Mouse (Mus musculus): ENCODE results near the gene Tuft1. TPM values are rescaled to one million over a fixed set of nuclear protein-coding genes. Genes with fewer than 3 reads are reported as not detected.
"Not testable (repeated sequence)": the region's sequence is repeated elsewhere in the genome, so short reads cannot be mapped to it uniquely, and the experiment has no call there.

Gene Tuft1
- polyA plus RNA-seq, 1 experiment: 3.2 TPM

DNA sequence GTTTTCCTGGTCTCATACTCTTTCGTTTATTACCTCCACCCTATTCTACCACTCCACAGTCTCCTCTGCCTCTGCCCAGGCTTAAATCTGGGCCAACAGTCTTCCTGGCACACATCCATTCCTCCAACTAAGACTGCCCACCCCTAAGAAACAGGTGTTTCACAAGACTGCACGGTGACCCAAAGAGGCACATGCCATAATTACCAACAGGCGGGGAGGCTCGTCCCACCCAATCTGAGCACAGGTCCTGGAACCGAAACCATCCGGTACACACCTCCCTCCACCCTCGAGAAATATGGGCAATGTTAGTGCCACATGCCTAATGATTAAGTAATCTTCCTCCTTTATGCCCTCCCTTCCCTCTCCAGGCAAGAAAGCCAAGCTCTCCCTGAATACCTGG, 8.3 kb downstream of the Tuft1 start:
- TF ChIP-seq CTCF (IDR thresholded peaks at IDR 0.05; ENCODE audit: borderline replicate concordance, insufficient read depth, low read length): no peak
- no peak for TF ChIP-seq POLR2A (IDR thresholded peaks at IDR 0.05; ENCODE audit: low read depth, low read length)

DNA sequence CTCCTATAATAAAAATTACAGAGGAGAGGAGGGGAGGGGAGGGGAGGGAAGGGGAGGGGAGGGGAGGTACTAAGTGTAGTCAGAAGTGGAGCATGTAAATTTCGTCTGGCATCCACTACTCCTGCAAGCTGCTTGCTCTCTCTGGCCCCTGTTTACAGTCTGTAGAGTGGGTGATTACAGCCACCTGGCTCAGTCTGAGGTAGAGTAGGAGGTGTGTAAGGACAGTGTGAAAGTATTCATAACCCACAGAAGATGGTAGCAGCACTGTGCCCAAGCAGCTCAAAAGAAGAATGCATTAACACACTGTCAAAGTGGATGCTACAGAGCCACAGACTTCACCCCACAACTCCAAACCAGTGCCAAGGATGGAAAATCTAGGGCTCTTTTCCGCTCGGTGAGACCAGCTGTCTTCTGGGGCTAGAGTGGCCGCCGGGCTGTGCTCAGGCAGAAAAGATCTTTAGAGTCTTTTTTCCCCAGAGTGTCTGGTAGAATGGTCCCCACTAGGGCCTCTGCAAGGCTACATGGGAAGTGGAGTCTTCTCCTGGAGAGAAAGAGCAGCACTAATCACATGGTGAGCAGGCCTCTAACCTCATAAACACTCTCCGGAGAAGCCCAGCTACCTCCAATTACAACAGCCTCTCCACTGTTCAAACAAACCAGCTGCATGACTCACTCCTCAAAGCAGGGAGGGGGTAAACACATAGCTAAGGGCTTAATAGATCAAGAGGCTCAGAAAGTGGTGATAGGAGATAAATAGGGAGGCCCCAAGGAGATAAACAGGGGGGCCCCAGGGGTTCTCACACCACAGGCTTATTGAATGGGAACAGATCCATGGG, 9.7 kb downstream of the Tuft1 start:
- H3K4me3 ChIP-seq (ENCODE audit: insufficient read depth, low read length): no peak overlapping the region
- peaks cover 12% of the 10 kb centered on the region for H3K4me1 ChIP-seq (ENCODE audit: control insufficient read depth, insufficient read depth, low read length)
- H3K27ac ChIP-seq (ENCODE audit: insufficient read depth, low read length): peak overlapping the region; percentile 5
- TF ChIP-seq POLR2A (IDR thresholded peaks at IDR 0.05; ENCODE audit: low read depth, low read length): no peak
- TF ChIP-seq CTCF (IDR thresholded peaks at IDR 0.05; ENCODE audit: borderline replicate concordance, insufficient read depth, low read length): no peak

More for the DNA sequence above, 8.3 kb downstream of the Tuft1 start:
- Histone ChIP-seq H3K27ac (ENCODE audit: insufficient read depth, low read length) (no peak overlapping the region), H3K4me3 (ENCODE audit: insufficient read depth, low read length) (no peak overlapping the region), H3K4me1 (ENCODE audit: control insufficient read depth, insufficient read depth, low read length) (peaks cover 12% of the 10 kb centered on the region)

DNA sequence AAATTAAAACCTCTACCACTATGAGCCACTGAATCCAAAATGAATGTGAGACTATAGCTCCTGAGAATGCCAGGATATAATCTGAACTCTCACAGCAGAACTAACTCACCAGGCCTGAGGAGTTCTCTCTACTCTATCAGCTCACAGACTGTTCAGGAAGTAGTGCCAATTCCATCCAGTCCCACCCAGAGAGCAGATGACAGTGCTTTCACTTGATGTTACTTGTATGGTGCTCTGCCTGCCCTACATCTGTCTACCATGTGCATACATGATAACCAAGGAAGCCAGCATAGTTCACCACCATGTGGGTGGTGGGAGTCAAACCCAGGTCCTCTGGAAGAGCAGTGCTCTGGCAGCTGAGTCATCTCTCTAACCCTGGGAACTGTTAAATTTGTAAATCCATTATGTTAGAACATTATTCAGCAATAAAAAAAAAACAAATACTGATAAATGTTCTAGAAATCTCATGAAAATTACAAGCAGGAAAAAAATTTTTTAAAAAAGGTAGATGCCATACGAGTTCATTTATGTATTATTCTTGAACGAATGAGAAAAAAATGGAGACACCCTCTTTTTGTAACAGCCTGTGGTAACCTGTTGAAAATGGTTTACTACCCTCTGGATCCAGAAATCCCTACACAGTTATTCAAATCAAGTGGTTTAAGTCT, 16.0 kb downstream of the Tuft1 start, which contains the start of gene Gm10972:
Gene Gm10972 (plus strand): TSS at position 618 of the 668 bp plus-strand sequence.
- not testable (repeated sequence) for H3K4me1 ChIP-seq (ENCODE audit: control insufficient read depth, insufficient read depth, low read length); H3K27ac ChIP-seq (ENCODE audit: insufficient read depth, low read length); H3K4me3 ChIP-seq (ENCODE audit: insufficient read depth, low read length)

DNA sequence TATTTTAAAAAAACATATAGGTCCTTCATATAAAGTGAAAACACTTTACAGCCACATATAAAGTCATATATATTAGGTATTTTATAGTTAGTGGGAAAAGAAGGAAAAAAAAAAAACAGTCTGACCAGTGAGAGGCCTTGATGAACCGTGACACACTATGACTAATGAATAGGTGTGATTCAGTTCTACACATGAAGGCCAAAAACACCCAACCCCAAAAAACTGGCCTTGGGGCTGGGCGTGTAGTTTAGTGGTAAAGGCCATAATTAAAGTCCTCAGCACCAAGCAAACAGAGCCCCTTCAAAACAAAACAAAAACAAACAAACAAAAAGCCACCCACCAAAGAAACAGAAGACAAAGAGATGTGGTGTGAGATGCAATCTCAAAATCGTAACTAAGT, 28.8 kb downstream of the Tuft1 start:
- no peak for TF ChIP-seq POLR2A (IDR thresholded peaks at IDR 0.05; ENCODE audit: low read depth, low read length)
- TF ChIP-seq CTCF (IDR thresholded peaks at IDR 0.05; ENCODE audit: borderline replicate concordance, insufficient read depth, low read length): no peak
- H3K4me3 ChIP-seq (ENCODE audit: insufficient read depth, low read length): no peak overlapping the region
- no peak overlapping the region for H3K27ac ChIP-seq (ENCODE audit: insufficient read depth, low read length)
- no peaks in the 10 kb centered on the region for H3K4me1 ChIP-seq (ENCODE audit: control insufficient read depth, insufficient read depth, low read length)

DNA sequence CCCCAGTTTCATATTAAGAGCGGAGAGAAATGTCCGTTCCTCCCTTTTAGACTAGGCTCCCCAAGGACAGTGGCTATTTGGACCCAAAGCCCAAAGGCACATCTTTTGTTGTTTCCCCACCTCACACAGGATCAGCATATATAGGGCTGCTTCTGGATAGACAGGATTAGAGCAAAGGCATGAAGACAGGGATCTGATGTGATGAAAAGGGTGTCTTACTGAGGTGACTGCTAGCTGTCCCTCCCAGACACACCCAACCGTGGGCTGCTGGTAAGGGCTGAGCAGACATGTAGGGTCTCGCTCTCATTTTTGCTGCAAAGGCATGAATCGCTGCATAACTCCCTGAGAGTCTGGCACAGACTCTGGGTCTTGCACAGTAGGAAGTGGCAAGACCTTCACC, 30.0 kb downstream of the Tuft1 start:
- TF ChIP-seq CTCF (IDR thresholded peaks at IDR 0.05; ENCODE audit: borderline replicate concordance, insufficient read depth, low read length): no peak
- TF ChIP-seq POLR2A (IDR thresholded peaks at IDR 0.05; ENCODE audit: low read depth, low read length): no peak
- Histone ChIP-seq H3K27ac (ENCODE audit: insufficient read depth, low read length) (no peak overlapping the region), H3K4me1 (ENCODE audit: control insufficient read depth, insufficient read depth, low read length) (peaks cover 4% of the 10 kb centered on the region; the same call in 1 of the 2 replicates), H3K4me3 (ENCODE audit: insufficient read depth, low read length) (no peak overlapping the region)

DNA sequence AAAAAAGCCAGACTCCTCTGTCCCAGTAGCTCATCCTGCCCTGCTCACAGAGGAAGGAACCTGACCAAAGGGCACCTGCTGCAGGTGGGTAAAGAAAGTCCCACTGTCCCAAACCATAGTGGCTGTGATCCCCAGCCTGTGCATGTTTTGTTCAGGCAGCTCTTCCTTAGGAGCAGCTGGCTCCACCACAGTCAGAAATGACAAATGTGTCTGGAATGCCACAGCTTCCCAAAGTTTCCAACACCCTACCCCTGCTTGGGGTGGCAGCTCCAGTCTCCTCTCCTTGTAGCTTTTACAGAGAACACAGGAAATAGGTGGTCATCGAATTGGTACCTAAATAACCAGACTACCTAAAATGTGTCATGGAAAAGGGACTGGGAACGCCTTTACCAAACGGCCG, 34.4 kb downstream of the Tuft1 start:
- Histone ChIP-seq H3K27ac (ENCODE audit: insufficient read depth, low read length) (no peak overlapping the region; the same call in 1 of the 2 replicates), H3K4me1 (ENCODE audit: control insufficient read depth, insufficient read depth, low read length) (peaks cover 4% of the 10 kb centered on the region; the same call in 1 of the 2 replicates), H3K4me3 (ENCODE audit: insufficient read depth, low read length) (no peak overlapping the region)
- no peak for TF ChIP-seq POLR2A (IDR thresholded peaks at IDR 0.05; ENCODE audit: low read depth, low read length)
- no peak for TF ChIP-seq CTCF (IDR thresholded peaks at IDR 0.05; ENCODE audit: borderline replicate concordance, insufficient read depth, low read length)

DNA sequence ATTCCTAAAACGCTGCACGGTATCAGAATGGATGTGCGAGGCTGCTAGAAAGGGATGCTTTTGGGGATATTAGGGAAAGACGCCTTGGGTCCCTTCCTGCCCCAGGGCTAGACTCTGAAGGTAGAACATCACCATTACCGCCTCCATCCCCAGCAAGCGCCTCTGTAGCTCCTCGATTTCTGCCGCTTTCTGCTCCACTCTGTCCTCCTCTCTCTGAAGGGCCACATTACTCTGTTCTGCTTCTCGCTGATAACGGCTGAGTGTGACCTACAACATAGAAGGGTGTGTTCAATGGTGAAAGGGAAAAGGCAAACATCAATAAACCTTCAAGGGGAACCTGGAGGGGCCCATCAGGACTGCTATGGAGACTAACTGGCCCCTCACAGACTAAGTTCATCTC, 36.1 kb downstream of the Tuft1 start:
- H3K4me1 ChIP-seq (ENCODE audit: control insufficient read depth, insufficient read depth, low read length): peaks cover 4% of the 10 kb centered on the region; the same call in 1 of the 2 replicates
- no peak overlapping the region for H3K4me3 ChIP-seq (ENCODE audit: insufficient read depth, low read length)
- TF ChIP-seq CTCF (IDR thresholded peaks at IDR 0.05; ENCODE audit: borderline replicate concordance, insufficient read depth, low read length): no peak
- no peak overlapping the region for H3K27ac ChIP-seq (ENCODE audit: insufficient read depth, low read length)

DNA sequence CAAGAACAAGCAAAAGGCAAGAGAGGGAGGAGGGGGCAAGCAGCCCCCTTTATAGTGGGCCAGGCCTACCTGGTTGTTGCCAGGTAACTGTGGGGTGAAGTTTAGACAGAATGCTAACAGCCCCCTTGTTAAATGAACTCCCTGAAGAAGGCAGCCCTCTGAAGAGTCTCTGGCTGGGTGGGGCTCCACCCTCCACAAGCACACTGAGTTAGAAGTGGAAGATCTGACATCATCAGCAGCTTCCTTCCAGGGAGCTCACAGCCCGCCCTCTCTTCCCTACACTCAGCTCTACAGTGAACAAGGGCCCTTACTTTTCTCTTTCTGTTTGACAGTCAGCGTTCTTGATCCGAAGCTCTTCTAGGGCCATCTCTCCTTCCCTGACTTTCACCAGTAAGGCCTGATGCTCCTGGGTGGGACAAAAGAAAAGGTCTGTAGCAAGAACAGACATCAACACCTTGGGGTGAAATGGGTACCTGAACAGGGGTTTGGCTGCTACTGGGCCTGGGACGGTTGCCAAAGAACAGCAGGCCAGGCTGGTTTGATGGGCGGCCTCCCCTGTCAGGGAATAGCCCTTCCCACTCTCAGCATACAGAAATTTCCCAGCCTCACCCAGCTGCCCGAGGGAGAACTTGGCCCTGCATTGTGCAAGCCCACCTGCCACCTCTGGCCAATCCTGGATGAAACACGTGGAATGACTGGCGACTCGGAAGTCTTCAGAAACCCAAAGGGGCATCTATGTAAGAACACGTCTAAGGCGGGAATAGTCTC, 36.7 kb downstream of the Tuft1 start:
- Histone ChIP-seq H3K4me1 (ENCODE audit: control insufficient read depth, insufficient read depth, low read length) (peaks cover 4% of the 10 kb centered on the region; the same call in 1 of the 2 replicates), H3K4me3 (ENCODE audit: insufficient read depth, low read length) (no peak overlapping the region), H3K27ac (ENCODE audit: insufficient read depth, low read length) (no peak overlapping the region)
- TF ChIP-seq POLR2A (IDR thresholded peaks at IDR 0.05; ENCODE audit: low read depth, low read length) (no peak), CTCF (IDR thresholded peaks at IDR 0.05; ENCODE audit: borderline replicate concordance, insufficient read depth, low read length) (no peak)

DNA sequence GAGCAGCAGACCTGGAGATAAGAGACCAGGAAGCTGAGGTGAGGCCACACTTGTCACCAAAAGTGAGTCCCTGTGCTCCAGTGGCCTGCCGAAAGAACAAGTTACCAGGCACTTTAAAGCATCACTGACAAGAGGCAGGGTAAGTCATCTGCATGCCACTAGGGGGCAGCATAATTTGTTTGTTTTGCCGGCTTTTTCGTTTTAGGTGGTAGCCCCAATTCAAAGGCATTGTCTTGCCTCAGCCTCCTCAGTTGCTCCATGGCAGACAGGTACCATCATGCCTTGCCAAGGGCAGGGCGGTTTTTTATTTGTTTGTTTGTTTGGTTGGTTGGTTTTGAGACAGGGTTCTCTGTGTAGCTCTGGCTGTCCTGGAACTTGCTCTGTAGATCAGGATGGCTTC, 42.0 kb downstream of the Tuft1 start:
- no peak overlapping the region for H3K4me3 ChIP-seq (ENCODE audit: insufficient read depth, low read length)
- H3K27ac ChIP-seq (ENCODE audit: insufficient read depth, low read length): no peak overlapping the region
- no peak for TF ChIP-seq POLR2A (IDR thresholded peaks at IDR 0.05; ENCODE audit: low read depth, low read length)
- TF ChIP-seq CTCF (IDR thresholded peaks at IDR 0.05; ENCODE audit: borderline replicate concordance, insufficient read depth, low read length): no peak
- H3K4me1 ChIP-seq (ENCODE audit: control insufficient read depth, insufficient read depth, low read length): no peaks in the 10 kb centered on the region; the same call in 1 of the 2 replicates

Measured in embryonic fibroblast, embryonic 13.5 days (primary cell).